Mouse (Mus musculus) E14TG2a.4 (cell line): Measurements from ENCODE around the gene Pcca.

Experiments used
- H3K27me3 ChIP-seq: 2 replicates; pipeline ENCODE4 v1.6.1; 2014; ENCODE audit warnings: low read length, control low read depth; ENCODE audit not compliant: insufficient read depth
- H3K36me3 ChIP-seq: 2 replicates; pipeline ENCODE4 v1.6.1; 2014; ENCODE audit warnings: low read length, control low read depth; ENCODE audit not compliant: insufficient read depth
- H3K4me1 ChIP-seq: replicated peaks from 2 replicates; pipeline ENCODE4 v1.6.1; 2014; ENCODE audit warnings: low read depth, low read length, control low read depth
- H3K4me3 ChIP-seq: replicated peaks from 2 replicates; pipeline ENCODE4 v1.5.1; 2014; ENCODE audit warnings: mild to moderate bottlenecking, low read length
- H3K9me3 ChIP-seq: 2 replicates; pipeline ENCODE4 v1.6.1; 2014; ENCODE audit warnings: low read length, control low read depth
- CTCF ChIP-seq: conservative IDR thresholded peaks from 2 replicates; pipeline ENCODE4 v1.5.1; 2014; ENCODE audit warnings: low read length
- NANOG ChIP-seq: IDR thresholded peaks from 2 replicates; pipeline ENCODE4 v1.6.1; 2014; ENCODE audit warnings: borderline replicate concordance, low read length, mixed read lengths
- POU5F1 ChIP-seq: IDR thresholded peaks from 2 replicates; pipeline ENCODE4 v1.6.1; 2014; ENCODE audit warnings: low read length, borderline replicate concordance

Gene Pcca

GRCm38 (mm10) chr14:122867531-122868285 lies 333.6 kb downstream of the Pcca start:
- Histone ChIP-seq H3K27me3 (no peaks in the 10 kb centered on the region), H3K36me3 (no peaks in the 10 kb centered on the region), H3K4me3 (no peak overlapping the region), H3K9me3 (no peaks in the 10 kb centered on the region), H3K4me1 (no peaks in the 10 kb centered on the region)
- no peak for TF ChIP-seq POU5F1
- TF ChIP-seq CTCF: no peak
- no peak for TF ChIP-seq NANOG

DNA sequence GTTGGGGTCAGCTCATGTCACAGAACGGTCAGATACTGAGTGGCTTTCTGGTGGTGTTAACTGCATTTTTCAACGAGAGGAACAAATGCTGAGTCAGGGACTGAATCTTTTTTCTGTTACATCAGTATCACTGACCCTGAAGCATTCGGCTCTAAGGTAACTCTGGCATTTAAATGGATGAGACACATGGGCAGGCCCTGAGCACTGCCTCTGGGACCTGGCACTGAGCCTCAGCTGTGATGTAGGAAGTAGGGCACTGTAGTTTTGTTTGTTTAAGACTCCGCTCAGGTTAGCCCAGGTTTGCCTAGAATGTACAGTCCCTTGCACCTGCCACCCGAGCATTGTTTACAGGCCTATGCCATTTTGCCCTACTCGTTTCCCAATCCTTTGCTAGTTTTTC lies 335.7 kb downstream of the Pcca start:
- H3K36me3 ChIP-seq: no peaks in the 10 kb centered on the region
- H3K4me3 ChIP-seq: no peak overlapping the region
- no peaks in the 10 kb centered on the region for H3K27me3 ChIP-seq
- no peaks in the 10 kb centered on the region for H3K9me3 ChIP-seq
- TF ChIP-seq NANOG (no peak), CTCF (no peak), POU5F1 (no peak)
- no peaks in the 10 kb centered on the region for H3K4me1 ChIP-seq

DNA sequence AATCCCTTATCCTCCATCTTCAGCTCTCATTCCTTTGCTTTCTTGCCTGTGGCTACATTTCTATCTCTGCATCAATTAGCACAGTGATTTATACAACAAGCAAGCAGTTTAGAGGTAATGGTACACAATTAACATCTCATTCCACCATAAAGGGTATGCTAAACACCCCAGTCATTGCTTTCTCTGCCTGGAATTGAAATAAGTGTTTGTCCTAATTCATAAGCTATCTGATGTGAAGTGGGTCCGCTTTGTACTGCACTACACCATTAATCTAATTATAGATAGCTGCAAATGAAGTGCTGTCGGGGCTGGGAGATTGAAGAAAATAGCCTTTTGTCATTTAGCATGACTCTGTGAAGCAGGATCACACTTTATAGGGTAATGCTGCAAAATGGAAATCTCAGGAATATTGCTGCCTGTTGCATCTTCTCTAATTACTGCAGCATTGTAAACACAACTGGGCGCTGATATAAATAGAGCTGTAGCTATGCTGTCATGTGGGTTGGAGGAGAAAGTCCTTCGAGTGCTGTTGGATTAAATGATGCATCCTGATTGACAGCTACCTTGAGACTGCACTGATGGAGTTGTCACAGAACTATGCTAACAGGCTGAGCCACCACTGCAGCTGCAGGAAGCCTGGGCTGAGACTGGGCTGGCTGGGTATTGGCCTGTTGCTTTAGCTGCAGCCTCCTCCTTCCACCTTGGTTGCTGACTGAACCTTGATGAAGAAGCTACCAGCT lies 337.9 kb downstream of the Pcca start:
- Histone ChIP-seq H3K4me1 (no peaks in the 10 kb centered on the region), H3K27me3 (no peaks in the 10 kb centered on the region), H3K9me3 (no peaks in the 10 kb centered on the region), H3K36me3 (no peaks in the 10 kb centered on the region), H3K4me3 (no peak overlapping the region)
- TF ChIP-seq POU5F1: no peak
- peak; percentile 39; the same call in 1 of the 2 replicates for TF ChIP-seq NANOG
- TF ChIP-seq CTCF: no peak

GRCm38 (mm10) chr14:122872612-122873011 lies 338.5 kb downstream of the Pcca start:
- Histone ChIP-seq H3K36me3 (no peaks in the 10 kb centered on the region), H3K27me3 (no peaks in the 10 kb centered on the region), H3K4me1 (no peaks in the 10 kb centered on the region), H3K9me3 (no peaks in the 10 kb centered on the region), H3K4me3 (no peak overlapping the region)
- TF ChIP-seq NANOG: no peak
- no peak for TF ChIP-seq CTCF
- TF ChIP-seq POU5F1: no peak

- no peaks in the 10 kb centered on the region for H3K9me3 ChIP-seq
- TF ChIP-seq CTCF (no peak), POU5F1 (no peak), NANOG (no peak)
- H3K36me3 ChIP-seq: no peaks in the 10 kb centered on the region
- no peaks in the 10 kb centered on the region for H3K27me3 ChIP-seq
- H3K4me1 ChIP-seq: no peaks in the 10 kb centered on the region
- H3K4me3 ChIP-seq: no peak overlapping the region
Measured at GRCm38 (mm10) chr14:122875056-122875455, 340.9 kb downstream of the Pcca start.

DNA sequence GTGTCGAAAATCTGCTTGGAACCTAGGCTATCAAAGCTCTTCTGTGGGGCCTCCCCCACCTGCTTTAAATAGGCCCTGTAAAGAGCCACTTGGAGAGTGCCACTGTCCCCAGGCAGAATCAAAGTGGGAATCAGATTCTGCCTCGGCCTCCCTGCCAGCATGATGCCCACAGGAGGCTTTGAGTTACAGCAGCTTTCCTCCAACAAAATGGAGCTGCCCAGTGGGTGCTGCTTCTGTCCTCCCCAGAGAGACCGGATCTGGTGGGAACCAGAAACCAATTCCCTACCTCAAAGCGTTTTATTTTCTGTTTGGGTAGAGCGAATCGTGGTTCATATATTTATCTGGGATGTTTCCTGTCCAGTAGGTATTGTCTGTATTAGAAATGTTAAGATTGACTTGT lies 341.5 kb downstream of the Pcca start:
- Histone ChIP-seq H3K4me1 (no peaks in the 10 kb centered on the region), H3K27me3 (no peaks in the 10 kb centered on the region)
- TF ChIP-seq CTCF: no peak
- TF ChIP-seq POU5F1: no peak
- TF ChIP-seq NANOG: no peak

GRCm38 (mm10) chr14:122876163-122876562 lies 342.0 kb downstream of the Pcca start:
- no peak for TF ChIP-seq NANOG
- TF ChIP-seq CTCF: peak; percentile 84
- TF ChIP-seq POU5F1: no peak
- Histone ChIP-seq H3K27me3 (no peaks in the 10 kb centered on the region), H3K36me3 (no peaks in the 10 kb centered on the region), H3K4me3 (no peak overlapping the region), H3K4me1 (no peaks in the 10 kb centered on the region), H3K9me3 (no peaks in the 10 kb centered on the region)

More for the DNA sequence above, 341.5 kb downstream of the Pcca start:
- Histone ChIP-seq H3K9me3 (no peaks in the 10 kb centered on the region), H3K36me3 (no peaks in the 10 kb centered on the region), H3K4me3 (no peak overlapping the region)

GRCm38 (mm10) chr14:122876723-122877122 lies 342.6 kb downstream of the Pcca start:
- TF ChIP-seq POU5F1 (no peak), CTCF (no peak), NANOG (no peak)
- no peaks in the 10 kb centered on the region for H3K9me3 ChIP-seq

GRCm38 (mm10) chr14:122877787-122878186 lies 343.7 kb downstream of the Pcca start:
- no peak for TF ChIP-seq NANOG
- TF ChIP-seq CTCF: 0 out of 2 replicates have a peak, but pooled peaks have one; percentile 5
- no peak for TF ChIP-seq POU5F1
- no peaks in the 10 kb centered on the region for H3K36me3 ChIP-seq
- no peaks in the 10 kb centered on the region for H3K4me1 ChIP-seq
- no peaks in the 10 kb centered on the region for H3K27me3 ChIP-seq
- no peak overlapping the region for H3K4me3 ChIP-seq
- no peaks in the 10 kb centered on the region for H3K9me3 ChIP-seq

More at GRCm38 (mm10) chr14:122876723-122877122, 342.6 kb downstream of the Pcca start:
- Histone ChIP-seq H3K27me3 (no peaks in the 10 kb centered on the region), H3K4me3 (no peak overlapping the region), H3K36me3 (no peaks in the 10 kb centered on the region), H3K4me1 (no peaks in the 10 kb centered on the region)
